Mouse (Mus musculus) liver, adult (tissue): ENCODE data around the gene Maip1.

Source experiments
- GATA4 ChIP-seq: IDR thresholded peaks from 2 replicates; pipeline ENCODE4 v1.6.1; 2014; ENCODE audit warnings: mild to moderate bottlenecking, low read length; ENCODE audit not compliant: insufficient replicate concordance

Maip1 gene

DNA sequence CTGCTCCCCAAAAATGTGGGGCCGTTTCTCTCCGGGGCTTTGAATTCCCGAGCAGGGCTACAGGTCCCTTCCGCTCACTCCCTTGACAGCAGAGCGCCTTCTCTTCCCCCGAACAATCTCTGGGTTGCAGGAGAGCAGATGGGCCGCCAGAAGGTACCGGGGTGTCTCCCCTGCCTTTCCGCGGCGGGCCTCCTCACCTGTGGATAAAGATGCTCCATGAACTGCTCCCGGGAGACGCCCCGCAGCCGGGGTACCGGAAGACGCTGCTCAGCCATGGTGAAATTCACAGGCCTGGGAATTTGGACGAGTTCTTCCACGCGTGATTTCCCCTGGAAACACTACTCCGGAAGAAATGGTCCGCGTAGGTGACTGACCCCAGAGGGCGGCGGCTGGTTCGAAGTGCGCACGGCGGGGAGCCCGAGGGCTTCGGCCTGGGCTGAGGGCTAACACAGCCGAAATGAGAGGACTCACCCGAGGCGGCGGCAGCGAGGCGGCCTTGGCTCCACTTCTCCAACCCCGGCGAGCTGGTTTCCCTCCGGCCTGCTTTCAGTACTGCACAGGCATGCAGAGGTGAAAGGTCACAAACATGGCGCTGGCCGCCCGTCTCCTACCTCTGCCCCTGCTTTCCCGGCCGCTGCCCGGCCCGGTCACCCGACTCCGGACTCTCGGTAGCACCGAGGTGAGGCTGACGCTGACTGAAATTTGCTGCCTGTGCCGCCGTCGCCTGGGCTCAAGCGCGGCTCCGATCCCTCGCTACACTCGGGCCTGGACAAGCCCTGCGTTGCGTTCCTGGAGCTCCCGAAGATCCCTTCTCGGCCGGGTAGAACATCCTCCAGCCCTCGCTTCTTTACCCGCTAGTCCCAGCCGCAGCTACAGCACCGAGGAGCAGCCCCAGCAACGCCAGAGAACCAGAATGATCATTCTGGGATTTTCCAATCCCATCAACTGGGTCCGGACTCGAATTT, at the start of gene Maip1, which contains the start of gene Tyw5:
Maip1 (plus strand) TSS at position 142 of the 965 bp plus-strand sequence.
Tyw5 (minus strand) TSS at position 915 of the 965 bp plus-strand sequence.
- TF ChIP-seq GATA4: no peak

DNA sequence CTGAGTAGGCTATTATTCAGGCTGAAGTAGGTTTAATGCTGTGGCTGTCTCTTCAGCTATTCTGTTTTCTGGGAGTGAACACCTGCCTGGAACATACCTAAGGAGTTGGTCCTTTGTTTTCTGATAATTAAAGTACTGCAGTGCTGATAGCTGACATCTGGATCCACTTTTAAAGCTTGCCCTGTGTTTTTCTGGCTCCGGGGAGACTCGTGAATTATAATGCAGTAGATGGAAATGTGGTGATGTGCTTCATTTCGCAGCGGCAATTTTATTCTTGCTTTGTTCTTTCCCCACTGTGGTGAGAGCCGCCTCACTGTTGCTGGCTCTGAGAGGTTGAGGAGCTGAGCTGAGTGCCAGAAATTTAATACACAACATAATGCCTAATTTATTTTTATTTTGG, 47.6 kb upstream of the Maip1 start:
- no peak for TF ChIP-seq GATA4

DNA sequence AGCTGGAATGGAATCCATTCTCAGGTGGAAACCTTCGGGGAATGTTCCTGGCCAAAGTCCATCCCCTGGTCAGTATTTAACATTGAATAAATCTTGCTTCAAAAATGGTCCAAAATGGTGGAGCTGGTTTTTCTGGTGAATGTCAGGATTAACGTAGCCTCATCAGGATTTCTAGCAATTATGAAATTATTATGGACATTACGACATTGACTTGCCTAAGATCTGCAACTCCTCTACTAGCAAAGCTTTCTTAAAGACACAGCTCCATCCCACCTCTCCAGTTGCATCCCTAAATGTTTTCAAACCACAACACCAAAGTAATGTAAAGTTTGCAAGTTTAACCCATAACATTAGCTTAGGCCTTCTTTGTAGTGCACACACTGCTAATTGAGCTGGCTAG, 38.7 kb upstream of the Maip1 start:
- TF ChIP-seq GATA4: no peak

DNA sequence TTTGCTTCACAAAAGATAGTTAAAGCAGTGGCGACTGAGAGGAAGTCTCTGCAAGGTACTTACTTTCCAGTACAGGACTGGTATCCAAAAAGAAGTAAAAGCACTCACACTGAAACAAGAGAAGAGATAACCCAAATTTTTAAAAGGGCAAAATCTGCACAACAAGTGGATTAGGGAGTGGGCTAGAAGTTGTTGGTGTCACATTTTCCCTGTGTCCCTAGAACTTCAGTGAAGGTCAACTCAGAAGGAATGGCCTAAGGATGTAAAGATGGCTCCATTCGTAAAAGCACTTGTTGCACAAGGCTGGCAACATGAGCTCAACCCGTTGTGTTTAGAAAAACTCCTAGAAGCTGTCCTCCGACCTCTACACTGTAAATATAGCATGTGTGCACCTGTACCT, 37.0 kb upstream of the Maip1 start:
- no peak for TF ChIP-seq GATA4

DNA sequence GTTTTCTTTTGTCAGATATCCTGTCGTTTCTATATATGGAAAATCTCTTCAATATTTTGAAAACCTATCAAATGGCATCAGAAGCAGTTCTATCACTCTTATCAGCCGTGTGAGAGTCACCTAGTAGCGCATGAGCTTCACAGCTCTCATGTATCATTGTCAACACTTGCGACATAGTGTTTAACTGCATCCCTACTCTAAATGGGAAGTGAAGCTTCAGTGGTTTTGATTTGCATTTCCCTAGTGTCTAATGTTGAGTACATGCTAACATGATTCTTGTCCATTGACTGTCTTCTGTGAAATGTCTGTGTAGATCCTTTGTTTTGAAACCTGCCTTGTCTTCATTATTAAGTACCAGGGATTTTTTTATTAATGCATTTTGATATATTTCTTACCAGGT, 35.7 kb upstream of the Maip1 start:
- no peak for TF ChIP-seq GATA4

DNA sequence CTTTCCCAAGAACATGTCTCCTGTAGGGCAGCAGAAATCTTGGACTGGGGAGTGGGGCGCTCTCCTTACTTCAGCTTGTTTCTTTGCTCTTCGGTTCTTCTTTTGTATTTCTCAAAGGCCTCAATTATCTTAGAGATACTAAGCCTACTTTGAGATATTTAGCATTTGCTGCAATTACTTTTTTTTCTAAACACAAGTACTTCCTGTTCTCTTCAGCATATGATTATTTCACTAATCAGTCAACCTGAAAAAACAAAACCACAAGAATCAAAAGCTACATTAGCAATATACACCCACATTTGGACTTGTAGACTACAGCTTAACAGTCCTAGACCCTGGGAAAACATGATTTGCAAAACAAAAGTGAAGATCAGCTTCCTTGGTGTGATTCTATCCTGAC, 30.9 kb upstream of the Maip1 start:
- no peak for TF ChIP-seq GATA4

DNA sequence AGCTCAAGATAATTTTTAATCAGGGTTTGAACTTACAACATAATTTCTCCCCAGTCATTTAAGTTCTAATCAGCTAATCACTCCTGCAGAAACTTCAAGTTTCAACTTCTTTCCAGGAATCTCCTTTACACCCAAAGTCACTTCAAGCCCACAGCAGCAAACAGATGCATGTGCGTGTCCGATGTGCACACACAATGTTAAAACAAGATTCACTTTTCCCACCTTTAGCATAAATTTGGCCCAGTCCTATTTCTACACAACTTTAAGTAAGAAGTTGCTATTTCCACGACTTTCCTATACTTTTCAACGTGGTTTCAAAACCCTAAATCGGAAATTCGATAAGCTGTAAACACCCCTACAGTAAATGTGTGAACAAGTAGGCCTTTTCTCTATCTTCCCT, 29.3 kb upstream of the Maip1 start:
- TF ChIP-seq GATA4: no peak

DNA sequence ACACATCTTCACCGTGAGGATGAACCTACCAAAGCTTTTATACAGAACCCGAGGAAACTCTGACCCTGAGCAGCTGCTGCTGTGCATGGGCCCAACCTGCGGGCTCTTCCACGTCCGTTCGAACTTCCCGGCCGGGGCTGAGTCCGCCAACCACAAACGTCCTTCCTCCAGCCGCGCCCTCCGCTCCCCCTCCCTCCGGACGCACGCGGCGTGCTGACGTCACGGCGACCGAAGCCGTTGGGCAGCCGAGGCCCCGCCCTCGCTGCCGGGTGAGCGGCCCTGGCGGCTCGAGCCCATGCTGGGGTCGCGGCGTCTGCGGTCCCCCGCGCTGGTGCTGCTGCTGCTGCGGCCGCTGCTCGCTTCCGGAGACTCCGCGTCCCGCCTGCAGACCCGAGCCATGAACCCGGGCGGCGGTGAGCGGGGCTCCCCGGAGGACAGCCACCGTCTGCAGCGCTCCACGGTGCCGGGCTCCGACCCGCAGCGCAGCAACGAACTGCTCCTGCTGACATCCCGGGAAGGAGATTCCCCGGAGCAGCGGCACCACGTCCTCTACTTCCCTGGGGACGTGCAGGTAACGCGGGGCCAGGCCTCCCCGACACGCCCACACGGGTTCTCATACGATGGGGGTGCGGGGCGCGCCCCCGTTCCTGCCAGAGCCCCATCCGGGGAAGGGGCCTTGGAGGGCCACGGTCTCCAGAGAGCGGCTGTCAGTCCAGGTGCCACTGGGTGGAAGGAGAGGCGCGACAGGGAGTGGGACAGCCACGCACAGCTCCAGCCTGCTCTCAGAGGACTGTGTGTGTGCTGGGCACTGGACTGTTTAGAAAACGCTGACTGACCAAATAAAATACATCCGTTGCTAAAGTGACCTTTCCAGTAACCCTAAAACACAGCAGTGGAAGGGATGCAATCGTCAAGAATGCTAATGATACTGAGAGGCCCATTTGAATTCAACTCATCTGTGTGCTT, 28.5 kb upstream of the Maip1 start, which contains the start of gene 1700066M21Rik:
1700066M21Rik (plus strand) TSS at position 245 of the 966 bp plus-strand sequence.
- no peak for TF ChIP-seq GATA4

DNA sequence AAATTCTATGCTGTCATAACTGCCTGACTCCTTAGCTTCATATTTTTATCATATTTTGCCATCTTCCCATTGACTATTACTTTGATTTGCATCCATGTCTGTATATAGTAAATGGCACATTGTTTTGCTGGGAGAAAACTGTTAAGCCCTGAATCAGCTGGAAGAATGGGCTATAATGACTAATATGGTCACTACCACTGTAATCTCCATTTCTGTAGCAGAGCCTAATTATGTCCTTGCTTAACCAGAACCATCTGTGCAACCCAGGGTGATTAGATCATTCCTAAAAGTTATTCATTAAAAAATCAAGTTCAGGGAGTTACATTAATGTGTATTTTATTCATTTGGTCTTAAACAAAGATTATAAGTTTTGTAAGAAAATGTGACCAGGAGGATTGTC, 19.6 kb upstream of the Maip1 start:
- TF ChIP-seq GATA4: no peak

DNA sequence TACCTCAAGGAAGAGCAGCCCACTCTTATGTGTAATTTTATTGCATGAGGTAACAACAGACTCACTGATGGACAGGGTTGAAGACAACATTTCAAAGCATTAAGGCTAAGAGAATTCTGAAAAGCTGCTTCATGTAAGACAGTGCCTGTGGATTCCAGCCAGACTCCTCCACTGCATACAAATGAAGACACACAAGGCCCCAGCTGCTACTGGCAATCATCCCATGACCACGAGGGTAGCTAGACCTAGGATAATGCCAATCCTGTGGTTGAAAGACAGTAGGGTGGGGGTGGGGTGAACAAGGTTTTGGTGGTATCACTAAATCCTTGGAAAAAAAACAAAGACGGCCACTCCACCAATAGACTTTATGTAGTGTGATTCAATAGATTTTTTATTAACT, 18.3 kb upstream of the Maip1 start:
- TF ChIP-seq GATA4: no peak

DNA sequence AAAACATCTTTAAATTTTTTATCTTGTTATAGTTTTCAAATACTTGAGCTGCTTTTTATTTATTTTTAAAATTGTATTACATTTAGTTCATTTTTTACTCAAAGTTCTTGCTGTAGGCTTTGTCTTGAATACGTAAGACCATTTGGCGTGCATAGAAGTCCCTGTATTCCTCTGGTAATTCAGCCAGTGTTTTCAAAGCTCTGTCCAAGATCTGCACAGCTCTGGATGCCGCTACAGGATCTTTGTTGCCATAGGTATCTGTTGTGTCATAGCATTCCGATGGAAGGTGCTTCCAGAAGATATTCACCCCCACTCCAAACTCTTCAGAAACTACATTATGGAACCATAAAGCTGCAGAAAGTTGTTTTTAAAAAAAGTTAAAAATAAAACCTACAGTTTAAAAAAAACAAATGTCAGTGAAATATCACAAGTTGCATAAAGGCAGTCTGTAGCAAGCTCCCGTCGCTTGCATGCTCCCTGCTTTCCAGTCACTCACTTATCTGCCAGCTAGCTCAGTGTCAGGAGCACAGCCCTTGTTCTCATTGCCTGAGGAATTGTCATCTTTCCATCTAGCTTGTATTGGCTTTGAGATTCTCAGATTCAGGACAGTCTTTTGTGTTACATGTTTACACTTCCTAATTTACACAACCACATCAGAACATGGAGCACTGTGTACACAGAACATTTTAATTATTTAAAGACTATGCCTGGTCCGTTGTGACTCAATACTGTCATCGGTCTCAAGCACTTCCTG, 17.5 kb upstream of the Maip1 start:
- TF ChIP-seq GATA4: no peak

DNA sequence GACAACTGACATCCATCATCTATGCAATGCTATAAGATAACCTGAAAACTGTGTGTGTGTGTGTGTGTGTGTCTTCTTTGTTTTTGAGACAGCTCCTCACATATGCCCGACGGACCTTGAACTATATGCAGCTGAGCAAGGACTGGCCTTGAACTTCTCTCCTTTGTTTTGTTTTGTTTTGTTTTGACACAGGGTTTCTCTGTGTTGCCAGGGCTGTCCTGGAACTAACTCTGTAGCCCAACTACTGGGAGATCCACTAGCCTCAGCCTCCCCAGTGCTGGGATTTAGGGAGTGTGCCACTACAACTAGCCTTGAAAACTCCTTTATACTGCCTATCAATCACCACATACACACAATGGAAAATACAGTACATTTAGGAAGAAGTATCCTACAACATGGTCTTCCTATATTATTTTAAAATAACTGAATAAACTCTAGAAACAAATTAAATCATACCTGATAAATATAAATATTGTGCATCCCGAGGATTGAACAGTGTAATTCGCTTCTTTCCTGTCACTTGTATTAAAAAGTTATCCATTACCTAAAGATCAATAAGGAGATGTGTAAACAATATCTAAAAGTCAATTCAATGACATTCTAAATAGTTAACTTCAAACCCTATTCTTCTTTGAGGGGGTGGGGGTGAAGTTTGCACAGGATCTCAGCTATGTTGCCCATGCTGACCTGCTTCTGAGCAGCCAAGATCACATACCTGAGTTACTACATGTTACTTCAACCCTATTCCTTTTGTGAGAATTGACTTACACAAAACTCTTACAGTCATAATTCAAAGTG, 14.9 kb upstream of the Maip1 start:
- no peak for TF ChIP-seq GATA4

DNA sequence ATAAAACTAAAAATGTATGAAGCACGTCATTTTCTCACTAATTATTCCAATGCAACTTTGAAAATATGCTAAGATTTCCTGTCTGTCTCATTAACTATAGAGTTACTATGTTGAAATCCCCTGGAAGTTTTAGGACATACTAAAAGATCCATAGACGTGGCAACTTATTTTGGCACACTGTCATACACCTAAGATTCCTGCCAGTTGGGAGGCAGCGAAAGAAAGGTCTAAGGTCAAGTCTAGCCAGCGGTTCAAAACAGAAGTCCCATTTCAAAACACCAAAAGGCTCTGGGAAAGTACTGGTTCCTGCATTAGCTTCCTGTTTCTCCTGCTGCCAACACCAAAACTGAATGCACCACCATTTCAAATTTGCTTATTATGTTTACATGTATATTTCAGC, 13.7 kb upstream of the Maip1 start:
- no peak for TF ChIP-seq GATA4

DNA sequence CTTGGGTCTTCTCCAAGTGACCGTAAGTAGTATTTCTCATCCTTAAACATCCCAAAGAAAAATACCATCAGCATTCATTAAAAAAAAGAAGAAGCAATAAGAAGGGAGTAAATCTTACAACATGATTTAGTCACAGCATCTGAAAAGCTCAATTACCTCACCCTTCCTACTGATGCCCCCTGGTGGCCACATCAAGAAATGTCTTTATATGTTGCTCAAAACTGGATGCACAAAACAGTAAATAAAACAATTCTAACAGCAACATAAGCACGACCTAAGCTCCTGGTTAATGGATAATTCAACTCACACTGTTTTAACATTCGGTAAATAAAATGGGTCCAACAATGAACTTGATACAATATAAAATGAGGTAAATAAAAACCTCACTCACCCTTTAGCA, 12.1 kb upstream of the Maip1 start:
- TF ChIP-seq GATA4: no peak
